ENCODE assay signal across 9 mouse cellular contexts in genomic region chr2:125032258-125032973, GRCm38 (mm10). TPM values are rescaled to one million over a fixed set of nuclear protein-coding genes. Genes with fewer than 3 reads are reported as not detected.
DNase-seq lines count a peak whose midpoint lies in the region; ATAC-seq and TF ChIP-seq lines count a peak whose summit lies in the region.
"Had no signal": no experiment of that assay in that cellular context is flagged by ENCODE, and none has a peak within 500 bp of the region (broad histone marks: within the 10 kb centered on the region; RNA-seq: fewer than 3 reads in every experiment).

No protein-coding gene starts in this region.

- DNase-seq in kidney, postnatal 0 days (ENCODE audit: low spot score) = no peak
- no peak for DNase-seq in kidney, adult 18-20 months
- peak; percentile 80 for DNase-seq in cerebellum, adult 11-12 months
- DNase-seq in layer of hippocampus, adult 9-11 months = peak; percentile 19
- DNase-seq in right cerebral cortex, adult 18-20 months = peak; percentile 39
- no peak for DNase-seq in thymus, adult 2 months
- no peak for DNase-seq in adrenal gland, postnatal 14 days
- DNase-seq in adrenal gland, adult 8-10 months = no peak

- no peak overlapping the region for H3K9ac ChIP-seq in kidney, postnatal 0 days (ENCODE audit: low read depth, low read length)
- H3K9ac ChIP-seq: heart, embryonic 15.5 days had no signal

- no peaks in the 10 kb centered on the region for H3K36me3 ChIP-seq in kidney, postnatal 0 days (ENCODE audit: insufficient read depth, low read length)
- H3K36me3 ChIP-seq in thymus, adult 2 months (ENCODE audit: control insufficient read depth, insufficient read depth, low read length) = no peaks in the 10 kb centered on the region
- H3K36me3 ChIP-seq: heart, embryonic 15.5 days had no signal

- no peak for TF ChIP-seq CTCF in kidney, postnatal 0 days (IDR thresholded peaks at IDR 0.05; ENCODE audit: low read depth)
- no peak for TF ChIP-seq CTCF in thymus, adult 2 months (IDR thresholded peaks at IDR 0.05; ENCODE audit: borderline replicate concordance, control insufficient read depth, extremely low read depth, insufficient read depth, low read length, poor library complexity)

- WGBS in kidney, postnatal 0 days = 70% methylated on average over 17 of the region's 17 CpGs
- WGBS in thymus, adult 2 months = 81% methylated on average over 17 of the region's 17 CpGs

- TF ChIP-seq POLR2A in thymus, adult 2 months (IDR thresholded peaks at IDR 0.05; ENCODE audit: control insufficient read depth, extremely low read depth, insufficient read depth, low read length, poor library complexity) = no peak

- no peak overlapping the region for H3K4me2 ChIP-seq in kidney, postnatal 0 days (ENCODE audit: low read length)
- H3K4me2 ChIP-seq: heart, embryonic 15.5 days had no signal

- H3K4me1 ChIP-seq in kidney, postnatal 0 days (replicated peaks; ENCODE audit: insufficient read depth, low read length) = no peaks in the 10 kb centered on the region
- no peaks in the 10 kb centered on the region for H3K4me1 ChIP-seq in thymus, adult 2 months (replicated peaks; ENCODE audit: control insufficient read depth, insufficient read depth, low read length)

- H3K9me3 ChIP-seq in kidney, postnatal 0 days (replicated peaks; ENCODE audit: low read length) = no peaks in the 10 kb centered on the region
- H3K9me3 ChIP-seq: heart, embryonic 15.5 days had no signal

- H3K4me3 ChIP-seq in kidney, postnatal 0 days (replicated peaks; ENCODE audit: low read depth, low read length) = no peak overlapping the region
- H3K4me3 ChIP-seq in thymus, adult 2 months (ENCODE audit: control insufficient read depth, insufficient read depth, low read length) = no peak overlapping the region
- H3K4me3 ChIP-seq: heart, embryonic 15.5 days had no signal

- H3K27me3 ChIP-seq in kidney, postnatal 0 days (ENCODE audit: insufficient read depth, low read length) = no peaks in the 10 kb centered on the region
- H3K27me3 ChIP-seq in thymus, adult 2 months (ENCODE audit: control insufficient read depth, insufficient read depth, low read length) = no peaks in the 10 kb centered on the region
- H3K27me3 ChIP-seq: heart, embryonic 15.5 days had no signal

- peak overlapping the region; percentile 44; the same call in 1 of the 2 replicates for H3K27ac ChIP-seq in kidney, postnatal 0 days
- no peak overlapping the region for H3K27ac ChIP-seq in thymus, adult 2 months (ENCODE audit: control insufficient read depth, insufficient read depth, low read length)
- H3K27ac ChIP-seq: heart, embryonic 15.5 days had no signal

- no peak for ATAC-seq in kidney, postnatal 0 days (replicated peaks; ENCODE audit: low FRiP score, low read depth)

RNA-seq across cellular contexts. Expression of gene Slc24a5, which starts 35.5 kb away (rescaled TPM):
- 3.2 and 4.9 TPM in 2 replicates for polyA plus RNA-seq in kidney, postnatal 0 days (2015; fragmentation: Nextera tagmentation; extraction: Ambion mirVana)
- 0.10 TPM in 1 of 2 replicates, not detected in the other for polyA plus RNA-seq in thymus, adult 2 months (2012; rRNA removed)
- 0.19 TPM in 1 of 2 replicates, not detected in the other for total RNA-seq in adrenal gland, postnatal 14 days (2021)
- under 1 TPM in 1 of 4 experiments, not detected in 3; 0.46 TPM for total RNA-seq in adrenal gland, adult 8-10 months (2022)

Comparison
In these comparisons a context has a peak if more than half of its experiments do, and no peak if none do; other contexts are left out.
1. DNase-seq: peak in cerebellum, adult 11-12 months (single experiment), layer of hippocampus, adult 9-11 months (single experiment) and right cerebral cortex, adult 18-20 months (single experiment); none in kidney, postnatal 0 days (single experiment), kidney, adult 18-20 months (single experiment), thymus, adult 2 months (single experiment), adrenal gland, postnatal 14 days (single experiment) and adrenal gland, adult 8-10 months (single experiment).